Mouse (Mus musculus) T-cell, adult 2 months (primary cell): ENCODE measurements around the gene Cmip.
A peak's percentile ranks its signal among the peaks of the same experiment; 100 is the strongest.

Source experiments
- DNase-seq: peaks from one replicate; pipeline ENCODE4 v3.0.0; 2022; ENCODE audit warnings: low spot score

Cmip gene

DNA sequence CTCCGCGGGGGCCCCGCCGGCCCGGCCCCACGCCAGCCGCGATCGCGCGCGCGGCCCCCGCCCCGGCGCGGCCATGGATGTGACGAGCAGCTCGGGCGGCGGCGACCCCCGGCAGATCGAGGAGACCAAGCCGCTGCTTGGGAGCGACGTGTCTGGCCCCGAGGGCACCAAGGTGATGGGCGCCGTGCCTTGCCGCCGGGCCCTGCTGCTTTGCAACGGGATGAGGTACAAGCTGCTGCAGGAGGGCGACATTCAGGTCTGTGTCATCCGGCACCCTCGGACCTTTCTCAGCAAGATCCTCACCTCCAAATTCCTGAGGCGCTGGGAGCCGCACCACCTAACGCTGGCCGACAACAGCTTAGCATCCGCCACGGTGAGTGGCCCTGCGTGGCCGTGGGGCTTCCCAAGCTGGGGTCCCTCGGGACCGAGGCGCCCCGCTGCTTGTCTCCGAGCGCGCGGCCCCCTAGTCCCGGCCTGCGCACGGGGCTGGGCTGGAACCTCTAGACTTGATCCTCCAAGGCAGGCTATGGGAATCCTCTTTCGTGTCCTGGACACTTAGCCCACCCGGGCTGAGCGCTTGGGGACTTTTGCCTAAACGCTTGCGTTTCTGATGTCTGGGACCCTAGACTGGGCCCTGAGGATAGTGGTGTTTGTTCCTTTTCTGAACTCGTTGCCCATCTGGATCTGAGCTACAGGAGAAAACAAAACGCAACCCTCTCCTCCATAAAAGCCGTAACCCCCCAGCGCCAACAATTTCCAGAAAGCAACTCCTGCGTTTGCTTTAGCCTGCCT is at the start of gene Cmip:
Gene Cmip, plus strand, starts transcription at position 36 of the 792 bp plus-strand sequence.
- DNase-seq, result peak; percentile 34

DNA sequence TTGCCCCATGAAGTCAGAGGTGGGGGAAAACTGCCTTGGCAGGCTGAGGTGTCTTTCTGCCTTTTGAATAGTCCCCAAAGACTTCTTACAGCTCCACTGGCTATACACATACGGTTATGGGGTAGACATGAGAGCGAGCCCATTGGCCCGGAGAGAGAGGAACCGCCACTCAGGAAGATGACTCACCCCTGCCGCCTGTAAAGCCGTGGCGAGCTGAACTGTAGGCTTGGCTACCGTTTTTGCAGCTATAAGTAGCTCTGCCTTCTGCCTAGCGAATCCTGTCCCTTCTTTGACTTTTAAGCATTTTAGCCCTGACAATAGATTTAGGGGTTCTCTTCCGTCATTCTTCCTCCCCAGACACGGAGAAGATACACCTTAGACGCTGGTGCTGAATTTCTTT is 47.7 kb upstream of the Cmip start:
- DNase-seq, result no peak

DNA sequence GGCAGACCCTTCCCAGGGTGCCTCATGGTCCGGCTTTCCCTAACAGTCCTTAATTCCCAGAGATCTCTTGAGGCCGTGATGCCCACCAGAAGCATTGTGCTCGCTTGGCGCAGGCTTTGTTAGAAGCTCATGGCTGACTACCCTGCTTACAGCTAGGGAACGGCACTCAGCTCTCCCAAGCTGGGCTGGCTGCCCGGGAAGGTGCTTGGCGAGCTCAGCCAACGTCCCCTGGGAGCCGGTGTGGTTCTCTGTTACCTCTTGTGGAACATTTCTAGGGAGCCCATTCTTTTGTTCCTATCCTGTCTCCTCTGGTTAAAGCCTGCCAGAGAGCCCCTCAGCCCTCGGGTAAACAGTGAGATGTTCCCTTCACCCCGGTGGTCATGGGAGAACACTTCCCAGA is 44.8 kb upstream of the Cmip start:
- no peak for DNase-seq

DNA sequence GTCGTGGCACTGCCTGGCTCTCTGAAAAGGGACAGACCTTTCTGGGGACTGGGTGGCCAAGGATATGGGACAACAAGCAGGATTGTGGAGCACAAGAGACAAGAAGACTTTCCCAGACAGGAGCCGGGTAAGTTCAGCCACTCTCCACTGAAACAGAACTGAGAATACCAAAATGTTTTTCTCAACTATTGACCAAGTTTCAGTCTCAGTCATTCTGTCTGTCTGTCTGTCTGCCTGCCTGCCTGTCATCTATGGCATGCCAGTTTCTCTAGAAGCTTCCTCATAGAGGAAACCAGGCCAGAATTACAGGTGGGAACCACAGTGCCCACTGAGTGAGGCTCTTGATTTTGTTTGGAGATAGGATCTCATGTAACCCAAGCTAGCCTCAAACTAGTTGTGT is 39.1 kb upstream of the Cmip start:
- no peak for DNase-seq

DNA sequence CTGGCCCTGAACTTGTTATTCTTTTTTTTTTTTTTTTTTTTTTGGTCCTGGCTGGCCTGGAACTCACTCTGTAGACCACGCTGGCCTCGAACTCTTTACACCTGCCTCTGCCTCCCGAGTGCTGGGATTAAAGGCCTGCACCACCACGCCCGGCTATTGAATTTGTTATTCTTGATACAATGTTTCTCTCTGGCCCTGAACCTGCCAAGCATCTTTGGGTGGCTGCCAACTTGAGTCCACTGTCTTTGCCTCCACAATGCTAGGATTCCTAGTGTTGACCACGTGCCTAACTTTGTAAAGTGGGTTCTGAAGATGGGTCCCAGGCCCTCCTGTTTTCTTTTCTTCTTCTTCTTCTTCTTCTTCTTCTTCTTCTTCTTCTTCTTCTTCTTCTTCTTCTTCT is 34.5 kb upstream of the Cmip start:
- no peak for DNase-seq

DNA sequence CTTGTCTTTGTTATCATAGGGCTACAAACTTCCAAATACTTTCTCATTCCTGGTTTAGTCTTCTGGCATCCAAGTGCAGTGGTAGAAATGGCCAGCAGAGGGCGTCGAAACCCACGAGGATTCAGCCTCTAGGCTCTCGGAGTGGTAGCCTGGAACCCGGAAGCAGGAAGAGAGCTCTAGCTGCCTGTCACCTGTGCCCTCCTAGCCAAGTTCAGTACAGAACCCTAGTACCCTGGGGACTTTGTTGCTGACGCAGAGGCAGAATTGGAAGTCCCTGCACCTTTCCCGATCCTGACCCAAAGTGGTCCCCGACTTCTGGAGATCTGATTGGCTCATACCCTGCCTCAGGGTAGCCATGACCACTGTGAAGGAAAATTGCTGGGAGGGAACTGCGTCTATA is 32.2 kb upstream of the Cmip start:
- DNase-seq, result peak; percentile 83

DNA sequence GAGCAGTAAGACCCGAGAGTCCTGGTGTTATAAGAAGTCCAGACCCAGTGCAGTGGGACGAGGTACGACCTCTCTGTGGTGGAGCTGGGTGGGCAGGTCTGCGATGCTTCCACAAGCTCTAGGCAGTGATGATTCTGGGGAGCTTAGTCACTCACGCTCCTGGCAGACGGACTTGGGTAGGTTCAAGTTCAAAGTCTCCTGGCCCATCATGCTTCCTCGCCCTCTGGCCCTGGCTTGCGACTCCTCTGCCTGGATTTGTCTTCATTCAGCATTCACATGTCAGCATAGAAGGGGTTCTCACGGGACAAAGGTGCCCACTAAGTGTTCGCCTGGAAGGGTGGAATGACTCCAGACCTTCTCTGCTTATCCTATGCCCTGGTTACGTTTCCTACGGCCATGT is 30.6 kb upstream of the Cmip start:
- DNase-seq, result no peak

DNA sequence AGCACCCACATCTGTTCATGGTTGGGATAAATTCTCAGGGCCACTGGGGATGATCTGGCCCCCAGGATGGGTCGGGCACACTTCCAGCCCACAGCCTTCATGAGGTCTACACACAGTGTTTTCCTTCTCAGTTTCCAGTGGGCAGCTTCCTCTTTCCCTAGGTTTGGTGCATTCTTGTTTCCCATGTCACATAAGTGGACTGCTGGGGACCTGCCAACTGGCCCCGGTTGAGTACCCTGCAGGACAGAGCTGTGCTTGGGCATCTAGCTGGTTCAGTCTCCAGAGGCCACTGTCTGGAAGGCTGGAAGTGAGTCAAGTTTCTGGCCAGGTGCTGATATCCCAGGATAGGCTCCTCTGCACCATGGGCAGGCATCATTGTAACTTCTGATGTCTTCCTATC is 29.5 kb upstream of the Cmip start:
- DNase-seq, result no peak

DNA sequence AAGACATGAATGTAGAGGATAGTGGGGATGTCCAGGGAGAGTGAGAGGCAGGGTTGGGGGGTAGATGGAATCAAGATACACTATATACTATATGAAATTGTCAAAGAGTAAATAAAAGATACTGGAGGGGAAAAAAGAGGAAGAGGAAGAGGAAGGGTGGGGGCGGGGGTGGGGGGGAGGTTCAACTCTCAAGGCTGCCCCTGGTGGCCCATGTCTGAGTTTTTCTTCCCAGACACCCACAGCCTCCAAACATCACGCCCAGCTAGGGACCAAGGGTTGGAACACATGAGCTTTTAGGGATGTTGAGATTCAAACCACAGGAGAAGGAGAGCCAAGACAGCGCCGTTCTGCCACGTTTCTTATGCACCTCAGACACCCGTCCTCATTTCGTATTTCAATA is 23.7 kb upstream of the Cmip start:
- DNase-seq, result no peak

DNA sequence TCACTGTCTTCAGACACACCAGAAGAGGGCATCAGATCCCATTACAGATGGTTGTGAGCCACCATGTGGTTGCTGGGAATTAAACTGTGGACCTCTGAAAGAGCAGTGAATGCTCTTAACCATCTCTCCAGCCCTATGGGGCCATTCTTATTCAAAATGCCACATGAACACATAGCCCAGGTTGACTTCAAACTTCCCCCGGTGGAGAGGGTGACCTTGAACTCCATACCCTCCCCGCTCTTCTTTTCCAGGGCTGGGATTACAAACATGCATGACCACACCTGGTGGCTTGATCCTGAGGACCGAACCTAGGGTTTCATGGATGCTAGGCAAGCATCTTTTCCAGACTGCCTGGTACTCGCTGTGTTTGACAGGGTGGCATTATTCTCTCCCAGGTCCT is 20.3 kb upstream of the Cmip start:
- DNase-seq, result no peak

DNA sequence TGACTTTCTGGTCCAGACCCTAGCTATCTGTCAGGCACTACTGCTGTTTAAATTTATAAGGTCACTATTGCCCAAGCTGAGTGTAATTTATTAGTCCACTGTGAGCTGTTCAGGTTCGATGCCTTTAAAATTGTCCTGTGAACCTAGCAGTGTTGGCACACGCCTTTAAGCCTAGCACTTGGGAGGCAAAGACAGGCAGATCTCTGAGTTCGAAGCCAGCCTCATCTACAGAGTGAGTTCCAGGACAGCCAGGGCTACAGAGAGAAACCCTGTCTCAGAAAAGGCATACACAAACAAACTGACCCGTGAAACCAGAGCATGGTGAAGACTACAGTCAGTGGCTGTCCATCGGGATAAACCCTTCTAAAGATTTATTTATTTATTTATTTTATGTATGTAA is 16.5 kb upstream of the Cmip start:
- DNase-seq, result no peak

DNA sequence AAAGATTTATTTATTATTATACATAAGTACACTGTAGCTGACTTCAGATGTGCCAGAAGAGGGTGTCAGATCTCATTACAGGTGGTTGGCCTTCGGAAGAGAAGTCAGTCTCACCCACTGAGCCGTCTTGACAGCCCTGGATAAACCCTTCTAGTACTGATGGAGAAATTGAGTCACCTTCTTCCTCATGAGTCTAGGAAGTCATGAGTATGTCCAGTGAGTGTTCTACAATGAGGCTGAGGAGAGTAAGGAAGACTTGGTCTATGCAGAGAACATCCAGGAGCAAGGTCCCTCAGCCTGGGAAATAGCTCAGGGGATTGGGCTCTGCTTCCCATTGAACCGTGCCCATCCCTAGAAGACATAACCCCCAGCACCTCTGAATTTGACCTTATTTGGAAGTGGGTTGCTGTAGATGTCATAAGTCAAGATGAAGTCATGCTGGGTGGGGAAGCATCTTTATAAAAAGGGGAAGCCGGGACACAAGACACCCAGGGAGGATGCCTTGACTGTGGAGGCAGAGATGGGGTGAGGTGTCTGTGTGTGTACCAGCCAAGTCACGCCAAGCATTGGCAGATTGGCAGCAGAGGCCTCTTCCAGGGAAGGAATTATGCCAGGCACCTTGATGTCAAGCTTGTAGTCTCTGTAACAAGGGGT is 15.9 kb upstream of the Cmip start:
- DNase-seq, result no peak

DNA sequence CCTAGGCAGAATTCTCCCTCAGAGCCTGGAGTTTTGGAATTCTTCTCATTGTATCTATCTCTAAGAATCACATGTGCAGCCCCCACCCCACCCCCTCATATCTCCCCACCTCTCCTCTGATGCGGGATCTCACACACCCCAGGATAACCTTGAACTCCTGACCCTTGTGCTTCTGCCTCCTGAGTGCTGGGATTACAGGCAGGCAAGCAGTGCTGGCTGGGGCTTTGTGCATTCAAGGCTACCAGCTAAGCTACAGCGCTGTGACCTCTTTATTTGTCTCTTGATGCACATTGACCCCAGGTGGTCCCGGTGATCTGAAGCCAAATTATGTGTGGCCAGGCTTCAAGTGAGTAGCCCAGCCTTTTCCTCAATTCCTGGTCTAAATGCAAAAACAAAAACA is 15.0 kb upstream of the Cmip start:
- DNase-seq, result no peak

DNA sequence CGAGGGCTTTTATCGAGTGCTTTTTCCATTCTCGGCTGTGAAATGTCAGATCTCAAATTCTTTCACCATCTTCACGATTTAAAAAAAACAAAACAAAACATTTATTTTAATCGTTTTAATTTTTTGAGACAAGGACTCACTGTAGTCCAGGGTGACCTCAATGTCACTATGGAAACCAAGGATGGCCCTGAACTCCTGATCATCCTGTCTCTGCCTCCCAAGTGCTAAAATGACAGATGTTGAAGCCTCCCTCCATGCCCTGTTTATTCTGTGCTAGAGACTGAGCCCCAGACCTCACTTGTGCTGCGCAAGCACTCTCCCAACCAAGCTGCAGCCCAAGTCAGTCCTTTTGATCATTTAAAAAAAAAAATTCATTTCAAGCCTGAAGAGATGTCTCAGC is 14.6 kb upstream of the Cmip start:
- DNase-seq, result no peak

DNA sequence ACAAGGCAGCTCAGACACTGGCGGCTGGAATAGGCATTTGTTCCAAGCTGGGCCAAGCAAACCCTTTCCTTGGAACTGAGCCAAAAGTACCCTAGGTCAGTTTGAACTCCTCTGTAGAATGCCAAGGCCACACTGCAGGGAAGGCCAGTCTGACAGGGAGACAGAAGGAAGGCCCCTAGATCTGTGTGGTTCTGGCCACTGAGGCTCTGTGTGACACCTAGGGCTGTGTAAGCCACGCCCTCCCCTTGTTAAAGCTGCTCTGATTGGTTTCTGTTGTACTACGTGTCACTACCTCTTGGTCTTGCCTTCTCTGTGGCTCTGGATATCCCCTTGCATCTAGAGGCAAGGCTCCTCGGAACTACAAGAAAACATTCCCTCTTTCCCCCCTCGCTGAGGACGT is 12.3 kb upstream of the Cmip start:
- DNase-seq, result no peak

DNA sequence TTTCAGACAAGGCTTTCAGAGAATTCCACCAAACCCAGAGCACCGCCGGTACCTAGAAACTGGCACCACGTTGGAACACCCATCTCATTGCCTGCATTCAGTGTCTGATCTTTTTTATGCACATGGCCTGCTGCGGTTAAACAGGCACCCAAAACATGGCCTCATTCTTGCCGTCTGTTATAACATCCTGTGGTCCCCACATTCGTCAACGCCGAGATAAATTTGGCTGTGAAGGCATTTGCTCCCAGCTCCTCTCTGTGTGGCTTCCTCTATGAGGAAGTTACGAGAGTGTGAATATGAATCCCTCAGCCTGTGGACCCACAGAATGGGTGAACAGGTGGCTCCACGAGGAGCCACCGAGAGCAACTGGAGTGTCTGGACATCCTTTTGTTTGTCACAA is 8.5 kb upstream of the Cmip start:
- DNase-seq, result peak; percentile 40

DNA sequence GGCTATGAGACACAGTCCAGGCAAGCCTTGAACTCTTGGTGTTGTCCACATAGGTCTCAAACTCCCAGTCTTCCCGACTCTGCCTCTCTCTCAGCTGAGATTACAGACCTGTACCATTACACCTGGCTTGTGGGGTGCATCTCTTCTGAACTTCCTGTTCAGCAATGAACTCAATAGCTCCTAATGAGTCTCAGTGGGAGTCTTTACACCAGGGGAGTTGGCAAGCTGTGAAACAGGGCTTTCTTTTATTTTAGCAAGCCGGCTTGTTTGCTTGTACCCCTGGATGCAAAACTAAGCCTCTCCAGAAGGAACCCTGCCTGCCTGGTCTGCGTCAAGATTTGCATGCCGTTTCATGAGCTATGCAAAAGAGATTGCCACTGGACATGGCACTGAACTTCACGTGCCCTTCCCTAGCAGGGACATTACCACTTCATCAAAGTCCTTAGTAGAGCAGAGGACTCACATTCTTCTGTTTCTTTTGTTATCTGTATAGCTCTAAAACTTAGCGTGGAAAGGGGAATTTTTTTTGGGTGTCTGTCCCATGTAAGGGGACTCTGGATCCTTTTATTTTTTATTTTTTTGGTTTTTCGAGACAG is 5.7 kb upstream of the Cmip start:
- DNase-seq, result no peak

DNA sequence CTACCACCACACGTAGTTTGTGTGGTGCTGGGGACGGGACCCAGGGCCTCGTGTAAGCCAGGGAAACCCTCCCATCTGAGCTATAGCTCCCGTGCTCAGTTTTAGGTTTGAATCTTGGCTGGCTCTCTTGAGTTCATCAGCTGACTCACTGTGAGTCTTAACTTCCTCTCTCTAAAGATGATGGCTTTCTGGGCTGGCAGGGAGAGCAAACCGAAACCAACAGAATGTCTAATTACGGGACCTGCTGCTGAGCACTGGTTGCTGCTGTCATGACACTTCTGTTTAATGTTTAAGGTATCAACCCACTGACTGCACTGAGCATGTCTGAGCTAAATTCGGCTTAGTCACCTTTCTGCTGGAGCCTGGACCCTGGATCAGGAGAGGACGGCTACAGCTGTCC is 4.2 kb upstream of the Cmip start:
- DNase-seq, result no peak

DNA sequence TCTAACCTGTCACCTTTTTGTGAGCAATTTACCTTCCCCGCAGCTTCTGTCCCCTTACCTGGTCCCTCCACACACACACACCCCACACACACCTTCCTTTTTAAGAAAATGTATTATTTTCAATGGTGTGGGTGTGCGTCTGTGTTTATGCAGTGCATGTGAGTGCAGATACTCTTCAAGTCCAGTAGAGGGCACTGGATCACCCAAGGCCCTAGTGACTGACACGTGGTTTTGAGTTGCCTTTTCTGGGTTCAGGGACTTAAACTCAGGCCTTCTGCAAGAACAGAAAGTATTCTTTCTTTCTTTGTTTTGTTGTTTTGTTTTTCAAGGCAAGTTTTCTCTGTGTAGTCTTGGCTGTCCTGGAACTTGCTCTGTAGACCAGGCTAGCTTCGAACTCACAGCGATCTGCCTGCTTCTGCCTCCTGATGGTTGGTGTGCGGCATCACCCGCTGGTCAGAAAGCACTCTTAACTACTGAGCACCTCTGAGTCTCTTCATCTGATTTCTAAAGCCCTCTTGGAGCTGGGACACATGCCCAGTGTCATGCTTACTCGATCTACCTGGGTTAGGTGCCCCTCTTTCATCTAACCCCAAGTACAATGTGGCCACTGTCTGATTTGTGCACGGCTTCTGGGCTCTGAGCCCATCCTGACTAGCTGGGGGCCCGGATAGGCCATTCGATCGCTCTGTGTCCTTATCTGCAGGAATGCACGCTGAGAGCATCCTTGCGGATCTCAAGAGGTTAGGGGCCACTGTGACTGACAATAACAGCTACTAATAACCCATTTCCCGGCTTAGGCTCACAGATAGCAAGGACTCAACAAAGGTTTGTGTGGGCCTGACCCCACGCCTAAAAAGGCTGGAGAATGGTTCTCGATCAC is 3.2 kb upstream of the Cmip start:
- DNase-seq, result no peak

DNA sequence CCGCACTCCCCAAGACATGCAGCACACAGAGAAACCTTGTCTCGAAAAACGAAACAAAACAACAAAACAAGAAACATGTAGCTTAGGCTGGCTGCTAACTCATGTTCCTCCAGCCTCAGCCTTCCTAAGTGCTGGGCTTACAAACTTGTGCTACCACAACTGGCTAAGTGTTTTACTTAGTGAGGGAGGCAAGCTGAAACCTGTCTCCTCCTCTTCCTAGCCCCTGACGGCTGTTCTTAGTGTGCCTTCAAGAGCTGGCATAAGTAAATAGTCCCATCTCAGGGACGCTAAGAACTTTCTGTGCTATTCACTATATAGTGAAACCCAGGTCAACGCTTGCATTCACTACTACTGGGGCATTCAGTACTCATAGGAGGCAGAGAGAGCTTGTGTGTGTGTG is 2.4 kb upstream of the Cmip start:
- DNase-seq, result no peak

DNA sequence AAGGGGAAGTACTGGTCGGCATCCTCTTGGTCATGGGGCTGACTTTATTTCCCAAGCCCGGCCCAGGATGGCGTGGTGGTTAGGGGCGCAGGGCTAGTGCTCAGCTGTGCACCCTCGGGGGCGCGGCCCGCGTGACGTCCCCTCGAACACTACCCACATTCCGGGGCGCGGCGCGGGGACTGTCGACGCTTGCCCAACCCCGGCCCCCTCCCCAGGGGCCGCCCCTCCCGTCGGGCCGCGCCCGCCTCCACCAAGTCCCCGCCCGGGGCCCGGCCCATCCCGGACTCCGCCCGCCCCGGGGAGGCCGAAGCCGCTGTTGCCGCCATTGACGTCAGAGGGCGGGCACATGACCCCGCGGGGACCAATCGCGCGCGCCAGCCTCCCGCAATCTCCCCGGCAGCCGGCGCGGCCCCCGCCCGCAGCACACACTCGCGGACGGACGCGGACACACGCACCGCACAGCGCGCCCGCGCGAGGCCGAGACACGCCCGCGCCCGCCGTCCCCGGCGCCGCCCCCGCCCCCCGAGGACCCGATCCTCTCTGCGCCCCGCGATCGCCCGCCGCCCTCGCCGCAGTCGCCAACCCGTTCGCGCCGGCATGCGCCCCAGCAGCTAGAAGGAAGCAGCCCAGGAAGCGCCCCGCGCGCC is 449 bp upstream of the Cmip start:
- DNase-seq, result peak; percentile 91
